Mouse (Mus musculus) MEL (cell line): Measurements from ENCODE around the gene N4bp1. TPM values are rescaled to one million over a fixed set of nuclear protein-coding genes. Genes with fewer than 3 reads are reported as not detected.

Source experiments
- DNase-seq: peaks from one replicate; pipeline ENCODE4 v3.0.0; 2011; ENCODE audit warnings: low read depth, low spot score
- H3K27ac ChIP-seq: 2 replicates; pipeline ENCODE4 v1.5.1; 2012; ENCODE audit warnings: low read depth, mild to moderate bottlenecking, control low read depth, low read length, moderate library complexity; ENCODE audit not compliant: control insufficient read depth
- H3K27me3 ChIP-seq, 2 experiments: fragments of 150-350 bp in 1 of 2; sonication (generic) in 1 of 2; 2 replicates each; pipeline ENCODE4 v1.6.1; 2012; ENCODE audit warnings: low read length in 2 of 2, mild to moderate bottlenecking in 2 of 2, improper control_type of control experiment in 1 of 2, moderate library complexity in 1 of 2; ENCODE audit not compliant: insufficient read depth in 2 of 2, control insufficient read depth in 1 of 2
- H3K36me3 ChIP-seq, 2 experiments: 2 replicates each; pipeline ENCODE4 v1.6.1; 2012 to 2014; ENCODE audit warnings: low read length in 2 of 2, improper control_type of control experiment in 1 of 2, inconsistent platforms in 1 of 2, mild to moderate bottlenecking in 1 of 2; ENCODE audit not compliant: insufficient read depth in 2 of 2, control insufficient read depth in 1 of 2
- H3K4me1 ChIP-seq, 2 experiments: fragments of 150-350 bp in 1 of 2; sonication (generic) in 1 of 2; 2 replicates each; pipeline ENCODE4 v1.6.1; 2012; ENCODE audit warnings: low read length in 2 of 2, improper control_type of control experiment in 1 of 2, mild to moderate bottlenecking in 1 of 2; ENCODE audit not compliant: insufficient read depth in 2 of 2, control insufficient read depth in 1 of 2
- H3K4me3 ChIP-seq, 2 experiments: fragments of 150-350 bp in 1 of 2; sonication (generic) in 1 of 2; 2 replicates each; pipeline ENCODE4 v1.5.1; 2012; ENCODE audit warnings: low read depth in 2 of 2, low read length in 2 of 2, mild to moderate bottlenecking in 2 of 2, moderate library complexity in 2 of 2, control low read depth in 1 of 2, improper control_type of control experiment in 1 of 2; ENCODE audit not compliant: control insufficient read depth in 1 of 2, insufficient read depth in 1 of 2
- H3K79me2 ChIP-seq: 2 replicates; pipeline ENCODE4 v1.6.1; 2012; ENCODE audit warnings: mild to moderate bottlenecking, low read length, moderate library complexity; ENCODE audit not compliant: control insufficient read depth, poor library complexity, insufficient read depth
- H3K9ac ChIP-seq: 2 replicates; pipeline ENCODE4 v1.6.1; 2012; ENCODE audit warnings: low read depth, mild to moderate bottlenecking, control low read depth, low read length, moderate library complexity; ENCODE audit not compliant: control insufficient read depth, poor library complexity, severe bottlenecking
- H3K9me3 ChIP-seq: fragments of 150-350 bp; sonication (generic); replicated peaks from 2 replicates; pipeline ENCODE4 v1.6.1; 2012; ENCODE audit warnings: mild to moderate bottlenecking, low read length, improper control_type of control experiment, moderate library complexity; ENCODE audit not compliant: insufficient read depth
- BHLHE40 ChIP-seq: IDR thresholded peaks from 2 replicates; pipeline ENCODE4 v1.6.1; 2012; ENCODE audit warnings: low read depth, mild to moderate bottlenecking, inconsistent platforms, low read length, improper control_type of control experiment, borderline replicate concordance
- EP300 ChIP-seq, 2 experiments: IDR thresholded peaks; 2 replicates each; pipeline ENCODE4 v1.6.1; 2011; ENCODE audit warnings: improper control_type of control experiment in 2 of 2, low read length in 2 of 2, low read depth in 1 of 2, mild to moderate bottlenecking in 1 of 2
- ETS1 ChIP-seq: IDR thresholded peaks from 2 replicates; pipeline ENCODE4 v1.6.1; 2012; ENCODE audit warnings: low read depth, mild to moderate bottlenecking, inconsistent platforms, low read length, improper control_type of control experiment, moderate library complexity
- GATA1 ChIP-seq: IDR thresholded peaks from 2 replicates; pipeline ENCODE4 v1.6.1; 2011; ENCODE audit warnings: low read depth, low read length, improper control_type of control experiment
- HCFC1 ChIP-seq: IDR thresholded peaks from 2 replicates; pipeline ENCODE4 v1.6.1; 2012; ENCODE audit warnings: low read depth, mild to moderate bottlenecking, inconsistent platforms, low read length, improper control_type of control experiment, moderate library complexity
- MAX ChIP-seq: IDR thresholded peaks from 2 replicates; pipeline ENCODE4 v1.6.1; 2011; ENCODE audit warnings: low read length, improper control_type of control experiment
- MEF2A ChIP-seq: IDR thresholded peaks from 2 replicates; pipeline ENCODE4 v1.6.1; 2014; ENCODE audit warnings: low read depth, mild to moderate bottlenecking, inconsistent platforms, low read length, improper control_type of control experiment; ENCODE audit not compliant: poor library complexity, insufficient replicate concordance, severe bottlenecking; ENCODE audit errors: extremely low read depth
- MXI1 ChIP-seq: IDR thresholded peaks from 2 replicates; pipeline ENCODE4 v1.6.1; 2011; ENCODE audit warnings: mild to moderate bottlenecking, low read depth, low read length, improper control_type of control experiment
- MYC ChIP-seq: IDR thresholded peaks from 2 replicates; pipeline ENCODE4 v1.6.1; 2011; ENCODE audit warnings: low read depth, mild to moderate bottlenecking, low read length, improper control_type of control experiment, moderate library complexity
- NRF1 ChIP-seq: IDR thresholded peaks from 2 replicates; pipeline ENCODE4 v1.6.1; 2014; ENCODE audit warnings: low read depth, mild to moderate bottlenecking, inconsistent platforms, low read length, improper control_type of control experiment, moderate library complexity; ENCODE audit not compliant: poor library complexity, insufficient read depth, severe bottlenecking
- POLR2AphosphoS2 ChIP-seq: IDR thresholded peaks from 2 replicates; pipeline ENCODE4 v1.6.1; 2011; ENCODE audit warnings: low read length, improper control_type of control experiment
- RAD21 ChIP-seq: IDR thresholded peaks from 2 replicates; pipeline ENCODE4 v1.6.1; 2011; ENCODE audit warnings: mild to moderate bottlenecking, low read depth, low read length, improper control_type of control experiment
- SIN3A ChIP-seq: IDR thresholded peaks from 2 replicates; pipeline ENCODE4 v1.6.1; 2012; ENCODE audit warnings: low read length, improper control_type of control experiment, inconsistent platforms
- USF1 ChIP-seq: IDR thresholded peaks from 2 replicates; pipeline ENCODE4 v1.6.1; 2014; ENCODE audit warnings: low read depth, mild to moderate bottlenecking, inconsistent platforms, low read length, improper control_type of control experiment, moderate library complexity
- ZKSCAN1 ChIP-seq: IDR thresholded peaks from 2 replicates; pipeline ENCODE4 v1.6.1; 2012; ENCODE audit warnings: low read depth, mild to moderate bottlenecking, inconsistent platforms, low read length, improper control_type of control experiment, moderate library complexity
- ZMIZ1 ChIP-seq: IDR thresholded peaks from 2 replicates; pipeline ENCODE4 v1.6.1; 2012; ENCODE audit warnings: low read depth, mild to moderate bottlenecking, inconsistent platforms, low read length, improper control_type of control experiment, moderate library complexity
- polyA plus RNA-seq, 2 experiments: library from polyadenylated mRNA; stranded (reverse) in 1 of 2; unstranded in 1 of 2; fragments of >175 nt in 1 of 2; fragments of >200 nt in 1 of 2; gene quantifications; 2 replicates each; pipeline versions ENCODE4 v1.2.1 to v1.2.4; 2012; ENCODE audit warnings: low replicate concordance in 2 of 2, low read depth in 1 of 2; ENCODE audit not compliant: insufficient read length in 2 of 2, insufficient read depth in 1 of 2, missing spikeins in 1 of 2
- total RNA-seq: library from RNA; depleted of rRNA; stranded (reverse); fragments of 300-350 nt; gene quantifications from 2 replicates; pipeline ENCODE4 v1.2.3, GENCODE M21; 2012

The N4bp1 gene
- total and polyA plus RNA-seq, 3 experiments, result 13.4 to 24.0 TPM; not detected in 1

GRCm38 (mm10) chr8:86766548-86767211 lies 118.4 kb downstream of the N4bp1 start:
- TF ChIP-seq HCFC1 (no peak), ZMIZ1 (no peak), RAD21 (no peak)
- Histone ChIP-seq H3K36me3 (peaks cover 0 to 10% of the 10 kb centered on the region in 2 experiments; a peak in 2 of 4 replicates), H3K27ac (no peak overlapping the region), H3K79me2 (no peaks in the 10 kb centered on the region), H3K27me3 (no peaks in the 10 kb centered on the region; a peak in 2 of 4 replicates), H3K4me3 (no peak overlapping the region), H3K9ac (no peak overlapping the region), H3K4me1 (peaks cover 5 to 23% of the 10 kb centered on the region in 2 experiments), H3K9me3 (no peaks in the 10 kb centered on the region)
- no peak for DNase-seq

- TF ChIP-seq USF1 (no peak), ETS1 (no peak), HCFC1 (no peak), GATA1 (no peak)
- DNase-seq, result no peak
- Histone ChIP-seq H3K79me2 (no peaks in the 10 kb centered on the region), H3K27ac (no peak overlapping the region), H3K36me3 (peaks cover 0 to 10% of the 10 kb centered on the region in 2 experiments; a peak in 2 of 4 replicates), H3K9me3 (no peaks in the 10 kb centered on the region), H3K4me3 (no peak overlapping the region), H3K27me3 (no peaks in the 10 kb centered on the region; a peak in 2 of 4 replicates), H3K9ac (no peak overlapping the region), H3K4me1 (peaks cover 5 to 23% of the 10 kb centered on the region in 2 experiments)
Observed at GRCm38 (mm10) chr8:86765669-86766068, 119.4 kb downstream of the N4bp1 start.

- peak; percentile 70 for TF ChIP-seq BHLHE40
- no peak for TF ChIP-seq POLR2AphosphoS2
- TF ChIP-seq SIN3A, result 0 out of 2 replicates have a peak, but pooled peaks have one; percentile 25
- 0 out of 2 replicates have a peak, but pooled peaks have one; percentile 43 for TF ChIP-seq USF1
- peak; percentile 89 for TF ChIP-seq MAX
- peak; percentile 58 for TF ChIP-seq NRF1
- peak; percentile 60; the same call in 1 of the 2 replicates for TF ChIP-seq MXI1
- TF ChIP-seq MEF2A, result no peak
- TF ChIP-seq ZKSCAN1, result no peak
- no peak for TF ChIP-seq ZMIZ1
- TF ChIP-seq EP300 (IDR thresholded peaks at IDR 0.05; ENCODE audit: low read depth in 1 of 2, low read length in 2 of 2), result peak in 1 of 2 experiments; percentile 15; a peak in 1 of 4 replicates
- peak; percentile 96 for TF ChIP-seq MYC
- peak; percentile 82 for DNase-seq
- H3K9me3 ChIP-seq, result no peaks in the 10 kb centered on the region
Observed at GRCm38 (mm10) chr8:86765155-86765554, 119.9 kb downstream of the N4bp1 start.

More at GRCm38 (mm10) chr8:86765155-86765554, 119.9 kb downstream of the N4bp1 start:
- Histone ChIP-seq H3K79me2 (no peaks in the 10 kb centered on the region), H3K27me3 (no peaks in the 10 kb centered on the region; a peak in 2 of 4 replicates), H3K4me1 (peaks cover 5 to 23% of the 10 kb centered on the region in 2 experiments), H3K4me3 (no peak overlapping the region), H3K9ac (no peak overlapping the region), H3K27ac (no peak overlapping the region), H3K36me3 (peaks cover 0 to 10% of the 10 kb centered on the region in 2 experiments; a peak in 2 of 4 replicates)
